Mouse (Mus musculus) hindbrain, embryonic 15.5 days (tissue): ENCODE measurements around the gene Pard3b. TPM values are rescaled to one million over a fixed set of nuclear protein-coding genes. Genes with fewer than 3 reads are reported as not detected.

Experiments used
- ATAC-seq: fragments of 200-750 bp; cut with Nextera tagmentation; 2 replicates; pipeline ENCODE4 v1.8.0; 2017; ENCODE audit warnings: low read depth, moderate number of reproducible peaks, moderate TSS enrichment; ENCODE audit not compliant: low FRiP score
- H3K27ac ChIP-seq: fragments of 300-500 bp; sonication (generic); replicated peaks from 2 replicates; pipeline ENCODE4 v1.5.1; 2015; ENCODE audit warnings: mild to moderate bottlenecking, inconsistent platforms
- H3K27me3 ChIP-seq: fragments of 300-500 bp; sonication (generic); 2 replicates; pipeline ENCODE4 v1.6.1; 2015; ENCODE audit warnings: control low read depth, inconsistent platforms
- H3K36me3 ChIP-seq: fragments of 300-500 bp; sonication (generic); 2 replicates; pipeline ENCODE4 v1.6.1; 2015; ENCODE audit warnings: control low read depth, inconsistent platforms
- H3K4me1 ChIP-seq: fragments of 300-500 bp; sonication (generic); replicated peaks from 2 replicates; pipeline ENCODE4 v1.6.1; 2015; ENCODE audit warnings: control low read depth, inconsistent platforms
- H3K4me2 ChIP-seq: fragments of 300-500 bp; sonication (generic); 2 replicates; pipeline ENCODE4 v1.6.1; 2015; ENCODE audit warnings: moderate library complexity, mild to moderate bottlenecking, inconsistent platforms
- H3K4me3 ChIP-seq: fragments of 300-500 bp; sonication (generic); 2 replicates; pipeline ENCODE4 v1.5.1; 2015; ENCODE audit warnings: mild to moderate bottlenecking, inconsistent platforms
- H3K9ac ChIP-seq: fragments of 300-500 bp; sonication (generic); 2 replicates; pipeline ENCODE4 v1.6.1; 2015; ENCODE audit warnings: inconsistent platforms
- H3K9me3 ChIP-seq: fragments of 300-500 bp; sonication (generic); 2 replicates; pipeline ENCODE4 v1.6.1; 2016; ENCODE audit warnings: control low read depth, inconsistent platforms
- WGBS: fragments of 180-500 bp; shearing (Covaris S2); methylation state at CpG from one replicate; pipeline ENCODE4 v1.1.7; 2015; 5-methylcytosine and 5-hydroxymethylcytosine counted together
- polyA plus RNA-seq: library from polyadenylated mRNA; unstranded; fragments of >200 nt; fragmentation: Nextera tagmentation; extraction: Ambion mirVana; gene quantifications from 2 replicates; pipeline ENCODE4 v1.2.1, GENCODE M21; 2015

Pard3b gene
- polyA plus RNA-seq, 1 experiment from 2014 or later = 9.0 TPM

DNA sequence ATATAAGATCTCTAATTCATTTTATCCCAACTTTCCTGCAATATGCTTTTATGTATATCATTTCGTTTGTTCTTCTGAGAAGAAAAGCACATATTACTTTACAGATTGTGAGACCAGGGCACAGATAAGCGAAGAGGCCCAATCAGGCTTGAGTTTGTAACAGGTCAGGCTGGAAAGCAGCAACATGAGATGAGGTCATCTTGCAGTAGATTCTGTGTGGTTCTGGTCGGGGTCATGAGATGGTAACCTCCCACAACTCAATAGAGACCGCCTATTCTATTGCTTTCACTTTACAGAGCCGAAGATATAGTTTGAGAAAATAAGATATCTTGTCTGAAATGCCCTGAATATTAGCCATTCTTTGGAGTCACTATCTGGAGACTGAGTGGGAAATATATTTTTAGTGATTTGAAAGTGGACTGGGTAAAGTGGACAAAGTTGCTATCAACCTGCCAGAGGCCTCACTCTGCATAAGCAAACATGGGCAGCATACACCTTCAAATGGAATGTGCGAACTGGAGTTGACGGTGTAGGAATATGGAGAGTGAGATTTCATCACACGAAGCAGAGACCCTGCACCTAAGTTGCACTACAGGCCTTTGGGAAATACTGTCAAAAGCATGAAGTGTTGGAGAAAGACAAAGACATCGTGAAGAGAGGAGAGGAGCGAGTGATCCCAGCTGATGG is 987.3 kb downstream of the Pard3b start:
- H3K4me3 ChIP-seq = no peak overlapping the region

DNA sequence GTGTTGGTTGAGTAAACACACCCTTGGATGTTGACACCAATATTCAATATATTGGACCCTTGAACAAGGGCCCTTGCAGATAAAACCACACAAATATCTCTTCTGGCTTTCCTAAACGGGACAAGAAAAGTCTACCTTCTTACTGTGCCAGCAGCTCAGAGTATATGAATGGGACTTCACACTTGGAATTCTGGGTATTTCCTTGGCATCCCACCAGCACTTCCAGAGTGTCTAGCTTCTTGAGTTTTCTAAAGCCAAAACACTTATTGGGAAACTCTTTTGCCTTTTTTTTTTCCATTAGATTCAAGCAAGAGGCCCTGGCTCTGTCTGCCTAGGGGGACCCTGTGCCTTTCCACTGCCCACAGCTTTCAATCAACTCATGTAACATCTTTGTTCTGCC is 991.3 kb downstream of the Pard3b start:
- ATAC-seq = no peak
- 62% methylated on average over 1 of the region's 1 CpGs for WGBS

More for the DNA sequence above, 987.3 kb downstream of the Pard3b start:
- no peak overlapping the region for H3K9ac ChIP-seq
- H3K27ac ChIP-seq = no peak overlapping the region
- no peaks in the 10 kb centered on the region for H3K36me3 ChIP-seq
- H3K9me3 ChIP-seq = no peaks in the 10 kb centered on the region
- no peak overlapping the region for H3K4me2 ChIP-seq
- ATAC-seq = no peak
- no peaks in the 10 kb centered on the region for H3K27me3 ChIP-seq
- 95% methylated on average over 10 of the region's 10 CpGs for WGBS
- no peaks in the 10 kb centered on the region for H3K4me1 ChIP-seq

GRCm38 (mm10) chr1:62631511-62632305 is 993.1 kb downstream of the Pard3b start:
- ATAC-seq = no peak
- WGBS = 63% methylated on average over 10 of the region's 10 CpGs

More for the DNA sequence above, 991.3 kb downstream of the Pard3b start:
- Histone ChIP-seq H3K27me3 (no peaks in the 10 kb centered on the region), H3K4me1 (no peaks in the 10 kb centered on the region), H3K9me3 (no peaks in the 10 kb centered on the region), H3K4me3 (no peak overlapping the region), H3K4me2 (no peak overlapping the region), H3K9ac (no peak overlapping the region), H3K36me3 (no peaks in the 10 kb centered on the region), H3K27ac (no peak overlapping the region)

GRCm38 (mm10) chr1:62632886-62633285 is 994.3 kb downstream of the Pard3b start:
- ATAC-seq = no peak
- H3K9me3 ChIP-seq = no peaks in the 10 kb centered on the region
- no peak overlapping the region for H3K27ac ChIP-seq
- H3K9ac ChIP-seq = no peak overlapping the region
- H3K27me3 ChIP-seq = no peaks in the 10 kb centered on the region
- no peaks in the 10 kb centered on the region for H3K36me3 ChIP-seq
- no peak overlapping the region for H3K4me3 ChIP-seq
- H3K4me2 ChIP-seq = no peak overlapping the region
- 0 out of 2 replicates have a peak, but pooled peaks cover 5% of the 10 kb centered on the region for H3K4me1 ChIP-seq
- WGBS = 94% methylated on average over 2 of the region's 2 CpGs

More at GRCm38 (mm10) chr1:62631511-62632305, 993.1 kb downstream of the Pard3b start:
- no peaks in the 10 kb centered on the region for H3K9me3 ChIP-seq
- H3K4me1 ChIP-seq = 0 out of 2 replicates have a peak, but pooled peaks cover 5% of the 10 kb centered on the region
- no peaks in the 10 kb centered on the region for H3K27me3 ChIP-seq
- no peak overlapping the region for H3K4me3 ChIP-seq
- H3K36me3 ChIP-seq = no peaks in the 10 kb centered on the region
- H3K27ac ChIP-seq = no peak overlapping the region
- no peak overlapping the region for H3K4me2 ChIP-seq
- H3K9ac ChIP-seq = no peak overlapping the region

GRCm38 (mm10) chr1:62635203-62635602 is 996.6 kb downstream of the Pard3b start:
- Histone ChIP-seq H3K4me3 (no peak overlapping the region), H3K9ac (no peak overlapping the region), H3K36me3 (no peaks in the 10 kb centered on the region), H3K27me3 (no peaks in the 10 kb centered on the region), H3K4me2 (no peak overlapping the region), H3K27ac (no peak overlapping the region), H3K9me3 (no peaks in the 10 kb centered on the region), H3K4me1 (0 out of 2 replicates have a peak, but pooled peaks cover 5% of the 10 kb centered on the region)
- no peak for ATAC-seq
- WGBS = 70% methylated on average over 6 of the region's 6 CpGs

GRCm38 (mm10) chr1:62636906-62637673 is 998.5 kb downstream of the Pard3b start:
- no peaks in the 10 kb centered on the region for H3K9me3 ChIP-seq
- 95% methylated on average over 6 of the region's 6 CpGs for WGBS
- no peaks in the 10 kb centered on the region for H3K36me3 ChIP-seq
- no peak overlapping the region for H3K9ac ChIP-seq
- no peak for ATAC-seq
- H3K4me3 ChIP-seq = no peak overlapping the region
- H3K4me1 ChIP-seq = 0 out of 2 replicates have a peak, but pooled peaks cover 5% of the 10 kb centered on the region
- H3K4me2 ChIP-seq = no peak overlapping the region
- no peaks in the 10 kb centered on the region for H3K27me3 ChIP-seq
- H3K27ac ChIP-seq = no peak overlapping the region

GRCm38 (mm10) chr1:62639012-62639411 is 1000.4 kb downstream of the Pard3b start:
- no peak overlapping the region for H3K4me3 ChIP-seq
- no peaks in the 10 kb centered on the region for H3K27me3 ChIP-seq
- H3K27ac ChIP-seq = no peak overlapping the region
- WGBS = 80% methylated on average over 11 of the region's 11 CpGs
- H3K4me1 ChIP-seq = 0 out of 2 replicates have a peak, but pooled peaks cover 5% of the 10 kb centered on the region
- H3K4me2 ChIP-seq = no peak overlapping the region
- no peak for ATAC-seq
- no peaks in the 10 kb centered on the region for H3K36me3 ChIP-seq
- no peaks in the 10 kb centered on the region for H3K9me3 ChIP-seq
- no peak overlapping the region for H3K9ac ChIP-seq

- no peak overlapping the region for H3K4me3 ChIP-seq
- 89% methylated on average over 4 of the region's 4 CpGs for WGBS
- no peak overlapping the region for H3K27ac ChIP-seq
- no peaks in the 10 kb centered on the region for H3K36me3 ChIP-seq
- H3K4me1 ChIP-seq = 0 out of 2 replicates have a peak, but pooled peaks cover 5% of the 10 kb centered on the region
- no peak overlapping the region for H3K9ac ChIP-seq
- no peak overlapping the region for H3K4me2 ChIP-seq
- no peak for ATAC-seq
- H3K27me3 ChIP-seq = no peaks in the 10 kb centered on the region
- no peaks in the 10 kb centered on the region for H3K9me3 ChIP-seq
Observed at GRCm38 (mm10) chr1:62639440-62639839, 1000.8 kb downstream of the Pard3b start.

DNA sequence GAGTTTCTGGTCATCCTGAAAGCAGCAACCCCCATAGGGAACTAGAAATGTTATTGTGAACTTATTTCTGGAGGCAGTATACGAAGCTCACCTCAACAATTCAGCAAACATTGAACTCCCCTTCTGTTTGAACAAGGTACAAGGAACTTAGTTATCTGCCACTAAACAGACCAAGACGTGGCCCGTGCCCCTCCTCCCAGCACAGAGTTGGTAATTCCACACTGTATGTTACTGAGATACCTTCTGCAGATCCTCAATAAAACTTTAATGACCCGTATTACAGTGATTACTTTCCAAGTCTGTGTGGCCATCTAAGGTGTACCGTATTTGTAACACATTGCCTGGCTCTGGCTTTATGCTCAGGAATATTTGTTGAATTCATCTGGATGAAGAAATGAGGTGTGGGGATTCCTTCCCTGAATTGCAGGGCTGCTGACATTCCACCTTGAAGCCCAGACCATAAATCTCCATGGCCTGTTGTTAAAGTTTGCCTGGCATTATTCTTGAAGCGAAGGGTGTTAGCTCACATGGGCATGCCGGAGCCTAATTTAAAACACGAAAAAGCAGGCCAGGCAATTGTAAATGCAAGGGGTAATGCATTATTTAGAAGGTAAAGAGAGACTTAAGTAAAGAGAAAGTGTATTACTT is 1006.1 kb downstream of the Pard3b start:
- ATAC-seq = no peak
- Histone ChIP-seq H3K4me1 (peaks cover 11% of the 10 kb centered on the region), H3K4me3 (no peak overlapping the region), H3K9ac (no peak overlapping the region), H3K36me3 (no peaks in the 10 kb centered on the region), H3K27ac (no peak overlapping the region), H3K4me2 (no peak overlapping the region), H3K27me3 (no peaks in the 10 kb centered on the region), H3K9me3 (no peaks in the 10 kb centered on the region)
- WGBS = 84% methylated on average over 8 of the region's 8 CpGs

- no peak overlapping the region for H3K9ac ChIP-seq
- 93% methylated on average over 2 of the region's 2 CpGs for WGBS
- ATAC-seq = no peak
- H3K4me3 ChIP-seq = no peak overlapping the region
- H3K36me3 ChIP-seq = no peaks in the 10 kb centered on the region
- H3K4me1 ChIP-seq = peaks cover 11% of the 10 kb centered on the region
- no peak overlapping the region for H3K4me2 ChIP-seq
- no peaks in the 10 kb centered on the region for H3K27me3 ChIP-seq
- no peak overlapping the region for H3K27ac ChIP-seq
- no peaks in the 10 kb centered on the region for H3K9me3 ChIP-seq
Observed at GRCm38 (mm10) chr1:62646812-62647211, 1008.2 kb downstream of the Pard3b start.

DNA sequence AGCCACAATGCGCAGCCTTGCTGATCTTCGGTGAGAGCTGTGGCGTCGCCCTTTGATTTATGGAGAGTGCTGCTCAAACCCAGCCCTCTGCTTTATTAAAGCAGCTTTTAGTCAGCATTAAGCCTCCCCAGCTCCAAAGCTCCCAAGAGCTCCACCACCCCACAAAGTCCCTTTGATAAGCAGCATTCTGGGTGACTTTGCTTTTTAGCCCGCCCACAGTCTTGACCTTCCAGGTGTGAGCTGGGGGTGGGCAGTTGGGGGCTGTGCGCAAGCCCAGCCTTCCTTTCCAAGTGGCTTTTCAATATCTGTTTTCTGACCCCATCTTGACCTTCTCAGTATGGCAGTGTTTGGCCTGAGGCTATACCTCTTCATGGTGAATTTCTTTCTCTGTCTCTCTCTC is 1009.5 kb downstream of the Pard3b start:
- Histone ChIP-seq H3K4me3 (no peak overlapping the region), H3K27me3 (no peaks in the 10 kb centered on the region), H3K9ac (no peak overlapping the region), H3K36me3 (no peaks in the 10 kb centered on the region), H3K27ac (no peak overlapping the region), H3K9me3 (no peaks in the 10 kb centered on the region), H3K4me2 (no peak overlapping the region), H3K4me1 (peaks cover 11% of the 10 kb centered on the region)
- ATAC-seq = no peak
- WGBS = 32% methylated on average over 6 of the region's 6 CpGs
